Mouse (Mus musculus): ENCODE data around the gene Plxdc1. TPM values are rescaled to one million over a fixed set of nuclear protein-coding genes. Genes with fewer than 3 reads are reported as not detected.
A peak's percentile ranks its signal among the peaks of the same experiment; 100 is the strongest.

The Plxdc1 gene
- total and polyA plus RNA-seq, 2 experiments, result 0.28 to 1.2 TPM

- WGBS, result 88% methylated on average over 8 of the region's 8 CpGs
- TF ChIP-seq CTCF (IDR thresholded peaks at IDR 0.05; ENCODE audit: low read depth, low read length), result no peak
- TF ChIP-seq POLR2A (IDR thresholded peaks at IDR 0.05; ENCODE audit: extremely low read depth, insufficient read depth, low read length), result no peak
- no peak for DNase-seq (ENCODE audit: extremely low read depth, low read depth, low spot score)
- H3K79me2 ChIP-seq (ENCODE audit: control insufficient read depth, insufficient read depth, low read length), result no peaks in the 10 kb centered on the region
- no peaks in the 10 kb centered on the region for H3K36me3 ChIP-seq (ENCODE audit: control insufficient read depth, insufficient read depth, low read length)
- no peak overlapping the region for H3K4me3 ChIP-seq (ENCODE audit: insufficient read depth, low read depth, low read length)
- H3K27ac ChIP-seq (replicated peaks; ENCODE audit: insufficient read depth, low read depth, low read length), result no peak overlapping the region
- no peak overlapping the region for H3K9ac ChIP-seq (ENCODE audit: low read depth, low read length)
- H3K27me3 ChIP-seq (ENCODE audit: control insufficient read depth, insufficient read depth, low read length), result no peaks in the 10 kb centered on the region
- H3K4me1 ChIP-seq (ENCODE audit: control insufficient read depth, insufficient read depth, low read length), result no peaks in the 10 kb centered on the region
These were observed 17.9 kb upstream of the Plxdc1 start for GRCm38 (mm10) chr11:98004161-98004560.

GRCm38 (mm10) chr11:98003171-98003671, 17.0 kb upstream of the Plxdc1 start:
- TF ChIP-seq CTCF (IDR thresholded peaks at IDR 0.05; ENCODE audit: low read depth, low read length) (no peak), POLR2A (IDR thresholded peaks at IDR 0.05; ENCODE audit: extremely low read depth, insufficient read depth, low read length) (no peak)
- no peak for DNase-seq (ENCODE audit: extremely low read depth, low read depth, low spot score)
- Histone ChIP-seq H3K27ac (replicated peaks; ENCODE audit: insufficient read depth, low read depth, low read length) (no peak overlapping the region), H3K4me1 (ENCODE audit: control insufficient read depth, insufficient read depth, low read length) (no peaks in the 10 kb centered on the region), H3K9ac (ENCODE audit: low read depth, low read length) (no peak overlapping the region), H3K36me3 (ENCODE audit: control insufficient read depth, insufficient read depth, low read length) (no peaks in the 10 kb centered on the region), H3K4me3 (ENCODE audit: insufficient read depth, low read depth, low read length) (no peak overlapping the region), H3K79me2 (ENCODE audit: control insufficient read depth, insufficient read depth, low read length) (no peaks in the 10 kb centered on the region), H3K27me3 (ENCODE audit: control insufficient read depth, insufficient read depth, low read length) (no peaks in the 10 kb centered on the region)
- 58% methylated on average over 17 of the region's 17 CpGs for WGBS

GRCm38 (mm10) chr11:98002627-98003026, 16.4 kb upstream of the Plxdc1 start:
- TF ChIP-seq POLR2A (IDR thresholded peaks at IDR 0.05; ENCODE audit: extremely low read depth, insufficient read depth, low read length) (no peak), CTCF (IDR thresholded peaks at IDR 0.05; ENCODE audit: low read depth, low read length) (peak; percentile 92)
- Histone ChIP-seq H3K9ac (ENCODE audit: low read depth, low read length) (no peak overlapping the region), H3K36me3 (ENCODE audit: control insufficient read depth, insufficient read depth, low read length) (no peaks in the 10 kb centered on the region), H3K4me1 (ENCODE audit: control insufficient read depth, insufficient read depth, low read length) (no peaks in the 10 kb centered on the region), H3K79me2 (ENCODE audit: control insufficient read depth, insufficient read depth, low read length) (no peaks in the 10 kb centered on the region), H3K4me3 (ENCODE audit: insufficient read depth, low read depth, low read length) (no peak overlapping the region), H3K27ac (replicated peaks; ENCODE audit: insufficient read depth, low read depth, low read length) (no peak overlapping the region), H3K27me3 (ENCODE audit: control insufficient read depth, insufficient read depth, low read length) (no peaks in the 10 kb centered on the region)
- peak; percentile 31 for DNase-seq (ENCODE audit: extremely low read depth, low read depth, low spot score)
- WGBS, result 26% methylated on average over 12 of the region's 12 CpGs

GRCm38 (mm10) chr11:98001986-98002385, 15.7 kb upstream of the Plxdc1 start:
- no peak for DNase-seq (ENCODE audit: extremely low read depth, low read depth, low spot score)
- no peaks in the 10 kb centered on the region for H3K27me3 ChIP-seq (ENCODE audit: control insufficient read depth, insufficient read depth, low read length)
- H3K4me3 ChIP-seq (ENCODE audit: insufficient read depth, low read depth, low read length), result no peak overlapping the region
- H3K27ac ChIP-seq (replicated peaks; ENCODE audit: insufficient read depth, low read depth, low read length), result no peak overlapping the region
- H3K36me3 ChIP-seq (ENCODE audit: control insufficient read depth, insufficient read depth, low read length), result no peaks in the 10 kb centered on the region
- 81% methylated on average over 6 of the region's 6 CpGs for WGBS
- no peak overlapping the region for H3K9ac ChIP-seq (ENCODE audit: low read depth, low read length)
- H3K79me2 ChIP-seq (ENCODE audit: control insufficient read depth, insufficient read depth, low read length), result no peaks in the 10 kb centered on the region
- no peak for TF ChIP-seq CTCF (IDR thresholded peaks at IDR 0.05; ENCODE audit: low read depth, low read length)
- no peak for TF ChIP-seq POLR2A (IDR thresholded peaks at IDR 0.05; ENCODE audit: extremely low read depth, insufficient read depth, low read length)
- peaks cover 2% of the 10 kb centered on the region; the same call in 1 of the 2 replicates for H3K4me1 ChIP-seq (ENCODE audit: control insufficient read depth, insufficient read depth, low read length)

- Histone ChIP-seq H3K9ac (ENCODE audit: low read depth, low read length) (no peak overlapping the region), H3K4me3 (ENCODE audit: insufficient read depth, low read depth, low read length) (no peak overlapping the region), H3K4me1 (ENCODE audit: control insufficient read depth, insufficient read depth, low read length) (peaks cover 2% of the 10 kb centered on the region; the same call in 1 of the 2 replicates), H3K27me3 (ENCODE audit: control insufficient read depth, insufficient read depth, low read length) (no peaks in the 10 kb centered on the region), H3K27ac (replicated peaks; ENCODE audit: insufficient read depth, low read depth, low read length) (no peak overlapping the region), H3K36me3 (ENCODE audit: control insufficient read depth, insufficient read depth, low read length) (no peaks in the 10 kb centered on the region), H3K79me2 (ENCODE audit: control insufficient read depth, insufficient read depth, low read length) (no peaks in the 10 kb centered on the region)
- TF ChIP-seq POLR2A (IDR thresholded peaks at IDR 0.05; ENCODE audit: extremely low read depth, insufficient read depth, low read length) (no peak), CTCF (IDR thresholded peaks at IDR 0.05; ENCODE audit: low read depth, low read length) (no peak)
- 71% methylated on average over 11 of the region's 11 CpGs for WGBS
- no peak for DNase-seq (ENCODE audit: extremely low read depth, low read depth, low spot score)
These were observed 15.1 kb upstream of the Plxdc1 start for GRCm38 (mm10) chr11:98001351-98001824.

- no peaks in the 10 kb centered on the region for H3K36me3 ChIP-seq (ENCODE audit: control insufficient read depth, insufficient read depth, low read length)
- H3K9ac ChIP-seq (ENCODE audit: low read depth, low read length), result no peak overlapping the region
- no peak overlapping the region for H3K4me3 ChIP-seq (ENCODE audit: insufficient read depth, low read depth, low read length)
- DNase-seq (ENCODE audit: extremely low read depth, low read depth, low spot score), result no peak
- 56% methylated on average over 7 of the region's 7 CpGs for WGBS
- TF ChIP-seq POLR2A (IDR thresholded peaks at IDR 0.05; ENCODE audit: extremely low read depth, insufficient read depth, low read length) (no peak), CTCF (IDR thresholded peaks at IDR 0.05; ENCODE audit: low read depth, low read length) (no peak)
- no peak overlapping the region for H3K27ac ChIP-seq (replicated peaks; ENCODE audit: insufficient read depth, low read depth, low read length)
- H3K79me2 ChIP-seq (ENCODE audit: control insufficient read depth, insufficient read depth, low read length), result no peaks in the 10 kb centered on the region
- H3K27me3 ChIP-seq (ENCODE audit: control insufficient read depth, insufficient read depth, low read length), result no peaks in the 10 kb centered on the region
- peaks cover 2% of the 10 kb centered on the region; the same call in 1 of the 2 replicates for H3K4me1 ChIP-seq (ENCODE audit: control insufficient read depth, insufficient read depth, low read length)
These were observed 14.3 kb upstream of the Plxdc1 start for GRCm38 (mm10) chr11:98000378-98001140.

Measured in liver, adult 2 months (tissue).